Mouse (Mus musculus) left cerebral cortex, postnatal 25 days (tissue): ENCODE measurements around the gene Itgae. TPM values are rescaled to one million over a fixed set of nuclear protein-coding genes. Genes with fewer than 3 reads are reported as not detected.

Experiments
- DNase-seq, 2 experiments: peaks; one replicate each; pipeline ENCODE4 v3.0.0; 2022; ENCODE audit warnings: low spot score in 2 of 2, mixed read lengths in 1 of 2
- intact Hi-C: fragments of 180-260 bp; cut with DNase I; formaldehyde crosslinking; loops from one replicate; pipeline ENCODE4 v1.15.1; 2025
- total RNA-seq, 2 experiments: library from RNA; stranded (reverse); gene quantifications; 2 replicates each; pipeline ENCODE4 v1.2.3; 2021

Gene Itgae
- total RNA-seq, 2 experiments from 2014 or later = 0.18 to 0.21 TPM

DNA sequence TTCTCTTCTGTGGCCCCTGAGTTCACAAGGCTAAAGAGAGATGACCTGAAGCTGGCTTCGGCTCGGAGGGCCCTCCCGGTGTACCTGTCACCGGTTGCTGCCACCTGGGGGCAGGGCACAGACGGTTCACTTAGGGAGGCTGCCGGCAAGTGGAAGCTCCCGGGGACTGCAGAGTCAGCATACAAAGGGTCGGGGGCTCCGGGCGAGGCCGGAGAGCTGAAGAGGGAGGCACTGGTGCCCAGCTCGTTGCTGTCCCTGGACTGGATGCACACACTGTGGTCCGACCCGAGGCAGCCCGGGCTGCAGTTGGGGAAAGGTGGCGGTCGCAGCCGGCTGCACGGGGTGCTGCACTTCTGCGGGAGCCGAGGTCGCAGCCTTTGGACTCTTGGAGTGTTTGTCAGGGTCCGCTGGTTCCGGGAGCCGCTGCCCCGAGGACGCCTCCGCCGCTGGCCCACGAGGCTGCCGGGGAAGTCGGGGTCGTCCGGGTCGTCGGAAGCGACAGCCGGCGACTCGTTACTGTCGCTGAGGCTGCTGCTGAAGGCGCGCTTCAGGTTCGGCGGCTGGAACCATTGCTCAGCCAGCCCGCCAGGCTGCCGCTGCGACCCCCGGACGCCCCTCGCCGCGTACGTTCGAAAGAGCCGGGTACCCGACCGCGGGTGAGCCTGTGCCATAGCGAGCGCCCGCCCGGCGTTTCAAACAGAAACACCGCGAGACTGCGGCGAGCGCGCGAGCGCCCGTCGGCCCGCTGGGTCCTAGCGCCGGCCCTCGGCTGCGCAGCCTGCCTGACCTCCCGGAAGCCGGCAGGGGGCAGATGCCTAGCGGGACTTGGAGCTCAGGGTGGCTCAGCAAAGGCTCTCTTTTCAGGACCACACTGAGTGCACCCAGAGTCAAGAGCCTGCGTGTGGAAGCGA, 47.5 kb downstream of the Itgae start, which contains the start of gene Haspin:
TSS of gene Haspin (minus strand) at position 704 of the 911 bp plus-strand sequence.
- peak; percentile 88 to 90 for DNase-seq
- intact Hi-C loops = loop anchor here (1.0 to 5.0 kb wide), 2 partner anchors 144 to 1233 kb away; no protein-coding TSS in a partner anchor

- intact Hi-C loops = no loop called here
- no peak for DNase-seq
Measured at GRCm38 (mm10) chr11:73144261-73144681, 53.9 kb downstream of the Itgae start.

DNA sequence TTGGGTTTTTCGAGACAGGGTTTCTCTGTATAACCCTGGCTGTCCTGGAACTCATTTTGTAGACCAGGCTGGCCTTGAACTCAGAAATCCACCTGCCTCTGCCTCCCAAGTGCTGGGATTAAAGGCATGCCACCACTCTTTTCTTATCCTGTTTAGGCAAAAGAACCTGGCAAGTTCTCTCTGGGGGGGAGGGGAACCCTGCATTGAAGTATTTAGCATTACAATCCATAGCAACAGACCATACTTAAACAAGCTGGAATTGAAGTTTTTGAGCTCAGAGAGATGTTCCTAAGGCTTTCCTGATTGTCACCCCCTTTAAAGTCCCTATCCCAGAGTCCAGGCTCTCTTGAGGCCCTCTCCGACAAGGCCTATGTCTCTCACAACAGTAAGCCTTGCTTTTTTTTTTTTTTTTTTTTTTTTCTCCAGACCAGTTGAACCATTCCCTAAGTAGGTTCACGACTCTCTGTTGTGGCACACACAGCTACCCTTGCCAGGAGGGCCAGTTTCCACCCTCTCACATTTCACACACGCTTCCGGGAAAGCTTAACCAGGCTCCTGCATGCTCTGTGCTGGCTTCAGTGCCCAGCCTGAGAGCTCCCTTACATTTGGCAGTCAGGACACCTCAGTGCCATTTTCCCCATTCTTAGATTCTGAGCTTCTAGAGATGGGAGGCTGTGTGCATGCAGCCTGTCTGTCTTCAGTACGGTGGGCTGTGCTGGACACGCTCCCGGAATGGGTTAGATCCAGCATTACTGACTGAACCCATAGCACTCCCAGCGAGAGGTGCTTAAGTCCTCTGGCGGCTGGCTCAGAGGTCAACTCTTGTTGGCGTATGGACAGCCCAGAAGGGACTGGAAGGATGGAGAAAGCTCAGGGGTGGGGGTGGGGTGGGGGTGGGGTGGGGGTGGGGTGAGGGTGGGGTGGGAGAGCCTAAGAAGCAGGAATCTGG, 55.9 kb downstream of the Itgae start:
- no peak for DNase-seq
- intact Hi-C loops = no loop called here

GRCm38 (mm10) chr11:73146975-73147365, 56.6 kb downstream of the Itgae start:
- intact Hi-C loops = no loop called here
- no peak for DNase-seq

GRCm38 (mm10) chr11:73148209-73148608, 57.8 kb downstream of the Itgae start:
- intact Hi-C loops = no loop called here
- no peak for DNase-seq

DNA sequence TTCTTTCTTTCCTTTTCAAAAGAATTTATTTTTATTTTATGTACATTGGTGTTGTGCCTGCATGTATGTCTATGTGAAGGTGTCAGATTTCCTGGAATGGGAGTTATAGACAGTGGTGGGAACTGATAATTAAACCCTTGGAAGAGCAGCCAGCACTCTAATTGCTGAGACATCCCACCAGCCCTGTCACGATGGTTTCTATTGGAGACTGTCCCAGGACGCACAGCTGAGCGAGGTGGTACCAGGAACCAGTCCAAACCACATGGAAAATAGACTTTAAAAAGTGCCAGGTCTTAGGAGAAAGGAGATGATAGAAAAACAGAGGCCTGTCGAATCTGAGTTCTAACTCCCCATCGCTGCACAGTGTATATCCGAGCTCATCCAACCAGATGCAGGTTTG, 64.7 kb downstream of the Itgae start:
- intact Hi-C loops = no loop called here
- DNase-seq = peak in 1 of 2 experiments; percentile 20

DNA sequence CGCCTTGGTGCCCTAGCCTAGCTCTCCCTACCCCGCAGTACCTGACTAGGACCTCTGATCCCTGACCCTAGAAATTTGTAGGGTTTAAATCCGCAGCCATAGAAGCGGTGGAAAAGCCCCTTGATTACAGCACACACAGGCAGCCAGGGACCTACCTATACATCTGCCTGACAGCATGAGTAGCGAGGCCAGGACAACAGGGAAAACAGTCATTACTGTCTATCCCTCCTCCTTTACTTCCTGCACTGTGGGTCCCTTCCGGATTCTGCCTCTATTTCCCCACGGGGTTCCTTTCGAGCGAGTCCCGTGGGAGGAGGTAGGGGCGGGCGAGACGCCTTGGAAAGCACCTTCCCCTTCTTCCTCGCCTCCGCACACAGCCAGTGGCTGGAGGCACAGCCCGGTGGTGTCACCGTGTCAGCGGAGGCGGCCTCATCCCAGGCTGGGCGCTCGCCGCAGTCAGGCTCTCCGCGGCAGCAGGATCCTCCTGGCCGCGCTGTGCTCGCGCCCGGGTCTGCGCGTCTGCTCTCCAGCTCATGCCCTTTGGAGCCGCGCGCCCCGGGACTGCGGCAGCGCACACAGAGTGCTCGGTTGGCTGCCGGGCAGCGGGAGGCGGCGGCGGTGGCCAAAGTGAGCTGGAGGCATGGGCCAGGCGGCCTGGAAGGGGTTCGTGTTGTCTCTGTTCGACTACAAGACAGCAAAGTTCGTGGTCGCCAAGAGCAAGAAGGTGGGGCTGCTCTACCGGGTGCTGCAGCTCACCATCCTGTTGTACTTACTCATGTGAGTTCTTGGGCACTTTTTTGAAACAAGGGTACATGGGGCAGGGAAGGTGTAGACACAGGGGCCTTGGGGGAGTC, 69.8 kb downstream of the Itgae start, which contains the start of gene P2rx5:
TSS of gene P2rx5 (plus strand) at position 465 of the 854 bp plus-strand sequence.
- intact Hi-C loops = no loop called here
- DNase-seq = no peak

- intact Hi-C loops = no loop called here
Measured at GRCm38 (mm10) chr11:73160811-73161200, 70.4 kb downstream of the Itgae start.

DNA sequence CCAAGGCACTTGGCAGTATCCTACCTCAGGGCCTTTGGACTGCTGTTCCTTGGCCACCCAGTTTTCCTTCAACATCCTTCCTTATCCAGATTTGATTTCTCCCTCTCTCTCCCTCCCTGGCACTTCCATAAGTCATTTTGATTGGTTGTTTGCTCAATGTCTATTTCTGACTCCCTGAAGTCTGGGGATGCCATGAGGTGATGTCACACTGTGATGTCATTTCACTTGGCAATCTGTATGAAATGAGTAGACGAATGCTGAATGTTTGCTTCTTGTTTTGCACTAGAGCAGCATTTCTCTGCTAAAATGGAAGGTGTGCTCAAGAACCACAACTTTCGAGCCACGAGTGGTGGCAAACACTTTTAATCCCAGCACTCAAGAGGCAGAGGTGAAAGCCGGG, 71.2 kb downstream of the Itgae start:
- intact Hi-C loops = no loop called here
- no peak for DNase-seq

More at GRCm38 (mm10) chr11:73160811-73161200, 70.4 kb downstream of the Itgae start:
- DNase-seq = no peak

- intact Hi-C loops = no loop called here
- DNase-seq = no peak
Measured at GRCm38 (mm10) chr11:73162284-73162683, 71.9 kb downstream of the Itgae start.

DNA sequence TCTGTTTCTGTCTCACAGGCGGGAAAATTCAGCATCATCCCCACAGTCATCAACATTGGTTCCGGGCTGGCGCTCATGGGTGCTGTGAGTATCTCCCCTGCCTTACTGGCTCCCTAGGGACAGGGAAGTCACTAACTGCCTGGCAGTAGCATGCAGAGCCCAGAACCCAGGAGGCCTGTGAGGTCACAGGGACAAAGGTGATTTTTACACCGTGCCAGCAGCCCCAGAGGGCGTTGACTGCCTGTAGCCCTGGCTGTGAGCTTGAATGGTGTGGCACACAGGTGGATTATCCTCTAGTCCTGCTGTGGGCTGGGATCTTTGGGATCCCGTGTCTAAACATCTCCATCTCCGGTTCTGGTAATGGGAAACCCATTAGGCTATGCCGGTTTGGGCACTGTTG, 77.7 kb downstream of the Itgae start:
- no peak for DNase-seq
- intact Hi-C loops = no loop called here

GRCm38 (mm10) chr11:73168576-73168975, 78.2 kb downstream of the Itgae start:
- intact Hi-C loops = no loop called here
- no peak for DNase-seq

GRCm38 (mm10) chr11:73169231-73169630, 78.8 kb downstream of the Itgae start:
- intact Hi-C loops = no loop called here
- DNase-seq = peak; percentile 49 to 62

GRCm38 (mm10) chr11:73172186-73172585, 81.8 kb downstream of the Itgae start:
- DNase-seq = no peak
- intact Hi-C loops = no loop called here

DNA sequence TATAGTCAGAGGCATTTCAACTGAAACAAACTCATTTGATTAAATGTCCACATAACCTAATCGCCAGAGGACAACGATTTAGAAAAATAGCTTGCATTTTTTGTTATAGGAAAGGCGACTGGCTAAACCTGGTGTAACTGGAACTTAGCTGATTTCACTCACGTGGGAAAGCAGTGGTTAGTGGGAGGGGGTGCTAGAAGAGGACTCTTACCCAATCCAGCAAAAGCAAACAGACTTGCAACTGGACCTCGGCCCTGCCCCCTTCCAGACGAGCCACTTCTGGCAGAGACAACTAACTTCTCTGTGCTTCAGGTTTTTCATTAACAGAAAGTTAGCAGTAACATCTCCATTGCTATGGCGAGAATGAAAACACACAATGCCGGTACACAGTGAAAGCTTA, 85.2 kb downstream of the Itgae start:
- DNase-seq = no peak
- intact Hi-C loops = loop anchor here (2.0 kb wide), 1 partner anchor 23 kb away; the partner anchor contains the start of genes Ctns and Shpk

DNA sequence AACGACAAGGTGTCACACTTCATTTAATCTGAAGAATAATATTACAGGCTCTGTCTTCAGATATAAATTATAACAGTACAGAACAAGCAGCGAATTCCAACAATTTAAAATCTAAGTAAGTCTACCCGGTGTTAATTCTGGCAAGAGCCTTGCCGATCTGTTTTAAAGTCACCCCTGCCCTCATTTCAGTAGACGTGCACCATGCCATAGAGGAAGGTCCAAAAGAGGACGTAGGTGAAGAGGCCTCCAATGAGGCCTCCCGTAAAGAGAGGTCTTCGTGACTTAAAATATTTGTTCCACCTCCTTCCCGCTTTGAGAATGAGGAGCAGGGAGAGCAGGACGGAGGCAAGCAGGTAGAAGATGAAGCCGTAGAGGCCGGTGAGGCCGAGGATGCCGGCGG, 85.8 kb downstream of the Itgae start:
- DNase-seq = no peak
- intact Hi-C loops = loop anchor here (2.0 kb wide), 1 partner anchor 23 kb away; the partner anchor contains the start of genes Ctns and Shpk

- intact Hi-C loops = loop anchor here (2.0 kb wide), 1 partner anchor 22 kb away; the partner anchor contains the start of genes Ctns and Shpk
- peak; percentile 94 to 97 for DNase-seq
Measured at GRCm38 (mm10) chr11:73176608-73177508, 86.5 kb downstream of the Itgae start, which contains the start of the genes Emc6 and Tax1bp3. Gene Emc6, minus strand, starts transcription at chr11:73177037. Gene Tax1bp3, plus strand, starts transcription at chr11:73177083.

DNA sequence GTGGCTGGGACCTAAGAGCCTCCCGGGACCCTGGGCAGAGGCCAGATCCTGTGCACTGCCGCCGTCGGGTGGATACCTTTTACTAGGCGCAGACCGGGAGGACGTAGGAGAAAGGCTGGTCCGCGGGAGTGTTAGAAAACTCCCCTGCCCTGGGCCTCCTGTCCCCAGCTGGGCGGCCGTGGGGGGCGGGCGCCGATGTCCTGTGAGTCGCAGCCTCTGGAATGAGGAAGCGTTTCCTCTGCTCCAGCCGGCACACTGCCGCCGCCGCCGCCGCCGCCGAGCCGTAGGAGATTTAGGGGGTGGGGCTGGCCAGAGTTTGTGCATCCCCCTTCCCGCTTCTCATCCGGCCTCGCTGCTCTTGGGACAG, 87.1 kb downstream of the Itgae start:
- intact Hi-C loops = loop anchor here (2.0 kb wide), 1 partner anchor 21 kb away; the partner anchor contains the start of genes Ctns and Shpk
- peak; percentile 23 to 44 for DNase-seq
